Mouse (Mus musculus) limb, embryonic 14.5 days (tissue): ENCODE results near the gene Wrnip1. TPM values are rescaled to one million over a fixed set of nuclear protein-coding genes. Genes with fewer than 3 reads are reported as not detected.

ENCODE experiments used
- ATAC-seq: fragments of 200-750 bp; cut with Nextera tagmentation; 2 replicates; pipeline ENCODE4 v1.8.0; 2017; ENCODE audit warnings: low read depth, moderate number of reproducible peaks, moderate TSS enrichment; ENCODE audit not compliant: low FRiP score
- DNase-seq: peaks from one replicate; pipeline ENCODE4 v3.0.0-alpha.2; 2015; ENCODE audit warnings: low spot score
- H3K27ac ChIP-seq: fragments of 300-500 bp; sonication (generic); replicated peaks from 2 replicates; pipeline ENCODE4 v1.5.1; 2014; ENCODE audit warnings: low read depth, mild to moderate bottlenecking, low read length, moderate library complexity, mixed read lengths
- H3K27me3 ChIP-seq: fragments of 300-500 bp; sonication (generic); 2 replicates; pipeline ENCODE4 v1.6.1; 2014; ENCODE audit warnings: low read length, mixed read lengths; ENCODE audit not compliant: control insufficient read depth, insufficient read depth
- H3K36me3 ChIP-seq: fragments of 300-500 bp; sonication (generic); 2 replicates; pipeline ENCODE4 v1.6.1; 2014; ENCODE audit warnings: mild to moderate bottlenecking, low read length, moderate library complexity, mixed read lengths; ENCODE audit not compliant: control insufficient read depth, insufficient read depth
- H3K4me1 ChIP-seq: fragments of 300-500 bp; sonication (generic); 2 replicates; pipeline ENCODE4 v1.6.1; 2014; ENCODE audit warnings: antibody characterized with exemption, low read length, mixed read lengths; ENCODE audit not compliant: control insufficient read depth, insufficient read depth
- H3K4me2 ChIP-seq: fragments of 300-500 bp; sonication (generic); replicated peaks from 2 replicates; pipeline ENCODE4 v1.6.1; 2014; ENCODE audit warnings: low read depth, mild to moderate bottlenecking, low read length, moderate library complexity; ENCODE audit not compliant: severe bottlenecking
- H3K4me3 ChIP-seq: fragments of 300-500 bp; sonication (generic); replicated peaks from 2 replicates; pipeline ENCODE4 v1.5.1; 2014; ENCODE audit warnings: low read length
- H3K9ac ChIP-seq: fragments of 300-500 bp; sonication (generic); 2 replicates; pipeline ENCODE4 v1.6.1; 2014; ENCODE audit warnings: mild to moderate bottlenecking, low read depth, low read length, moderate library complexity; ENCODE audit not compliant: severe bottlenecking
- H3K9me3 ChIP-seq: fragments of 300-500 bp; sonication (generic); 2 replicates; pipeline ENCODE4 v1.6.1; 2016; ENCODE audit warnings: low read length; ENCODE audit not compliant: control insufficient read depth
- POLR2A ChIP-seq: fragments of 200-500 bp; IDR thresholded peaks from 2 replicates; pipeline ENCODE4 v1.8.0; 2012; ENCODE audit warnings: inconsistent platforms, mild to moderate bottlenecking, moderate library complexity, borderline replicate concordance; ENCODE audit not compliant: insufficient read depth, insufficient read length; ENCODE audit errors: extremely low read depth
- WGBS: fragments of 180-500 bp; shearing (Covaris S2); extraction: QIAGEN DNeasy Blood & Tissue Kit; methylation state at CpG from one replicate; pipeline ENCODE4 v1.1.7; 2014; 5-methylcytosine and 5-hydroxymethylcytosine counted together
- polyA plus RNA-seq, 2 experiments: library from polyadenylated mRNA; depleted of rRNA in 1 of 2; stranded (reverse) in 1 of 2; unstranded in 1 of 2; fragments of >200 nt; fragmentation: Nextera tagmentation in 1 of 2; extraction: Ambion mirVana in 1 of 2; gene quantifications; 2 replicates each; pipeline versions ENCODE4 v1.2.1 to v1.2.3; 2012 to 2014

The Wrnip1 gene
- polyA plus RNA-seq, 2 experiments, result 25.5 to 61.9 TPM

GRCm38 (mm10) chr13:32795166-32795565 lies 6.7 kb upstream of the Wrnip1 start:
- no peak for ATAC-seq
- whole genome bisulfite sequencing, result 90% methylated on average over 5 of the region's 5 CpGs
- TF ChIP-seq POLR2A, result no peak

GRCm38 (mm10) chr13:32797085-32797484 lies 4.8 kb upstream of the Wrnip1 start:
- WGBS, result 37% methylated on average over 1 of the region's 1 CpGs
- Histone ChIP-seq H3K36me3 (no peaks in the 10 kb centered on the region), H3K4me1 (peaks cover 17% of the 10 kb centered on the region), H3K4me3 (no peak overlapping the region), H3K27ac (peak overlapping the region; percentile 16), H3K4me2 (no peak overlapping the region), H3K9me3 (no peaks in the 10 kb centered on the region), H3K9ac (no peak overlapping the region), H3K27me3 (no peaks in the 10 kb centered on the region)
- DNase-seq (no peak), ATAC-seq (no peak)
- no peak for TF ChIP-seq POLR2A

More at GRCm38 (mm10) chr13:32795166-32795565, 6.7 kb upstream of the Wrnip1 start:
- no peak for DNase-seq
- Histone ChIP-seq H3K36me3 (no peaks in the 10 kb centered on the region), H3K4me2 (no peak overlapping the region), H3K4me1 (peaks cover 12% of the 10 kb centered on the region), H3K9ac (no peak overlapping the region), H3K9me3 (no peaks in the 10 kb centered on the region), H3K27ac (no peak overlapping the region), H3K4me3 (no peak overlapping the region), H3K27me3 (no peaks in the 10 kb centered on the region)

GRCm38 (mm10) chr13:32799131-32799530 lies 2.7 kb upstream of the Wrnip1 start:
- Histone ChIP-seq H3K9me3 (no peaks in the 10 kb centered on the region), H3K4me1 (peaks cover 25% of the 10 kb centered on the region), H3K36me3 (no peaks in the 10 kb centered on the region), H3K9ac (no peak overlapping the region), H3K27ac (no peak overlapping the region), H3K27me3 (no peaks in the 10 kb centered on the region), H3K4me2 (no peak overlapping the region), H3K4me3 (no peak overlapping the region)
- ATAC-seq, result no peak
- TF ChIP-seq POLR2A, result no peak
- 66% methylated on average over 2 of the region's 2 CpGs for WGBS
- no peak for DNase-seq

- peak overlapping the region; percentile 63 for H3K4me2 ChIP-seq
- no peak for TF ChIP-seq POLR2A
- ATAC-seq, result no peak
- H3K27ac ChIP-seq, result no peak overlapping the region
- no peaks in the 10 kb centered on the region for H3K36me3 ChIP-seq
- H3K4me3 ChIP-seq, result peak overlapping the region; percentile 89; the same call in 1 of the 2 replicates
- no peak overlapping the region for H3K9ac ChIP-seq
- DNase-seq, result no peak
- H3K27me3 ChIP-seq, result no peaks in the 10 kb centered on the region
- H3K4me1 ChIP-seq, result peaks cover 29% of the 10 kb centered on the region
- H3K9me3 ChIP-seq, result no peaks in the 10 kb centered on the region
Measured at GRCm38 (mm10) chr13:32800859-32801258, 979 bp upstream of the Wrnip1 start.

- Histone ChIP-seq H3K4me1 (peaks cover 21% of the 10 kb centered on the region), H3K9me3 (no peaks in the 10 kb centered on the region), H3K27ac (peak within 1 kb of the TSS; percentile 75), H3K4me3 (peak within 1 kb of the TSS; percentile 89), H3K9ac (peak within 1 kb of the TSS; percentile 83), H3K27me3 (no peaks in the 10 kb centered on the region), H3K36me3 (peaks cover 12% of the 10 kb centered on the region), H3K4me2 (peak within 1 kb of the TSS; percentile 79)
- DNase-seq (peak; percentile 10), ATAC-seq (peak; percentile 21)
- peak; percentile 16; the same call in 1 of the 2 replicates for TF ChIP-seq POLR2A
- under 1% methylated on average over 58 of the region's 95 CpGs for WGBS
Measured at GRCm38 (mm10) chr13:32802259-32803081, 632 bp downstream of the Wrnip1 start, which contains the start of gene D930007J09Rik. Gene D930007J09Rik, minus strand, starts transcription at chr13:32802849.
